Mouse (Mus musculus) heart, adult 2 months (tissue): ENCODE data around the gene Ak5.

Source experiments
- CTCF ChIP-seq: fragments of 200-600 bp; IDR thresholded peaks from 2 replicates; pipeline ENCODE4 v1.8.1; 2022; ENCODE audit warnings: antibody characterized with exemption, mild to moderate bottlenecking, moderate library complexity
- EP300 ChIP-seq: fragments of 200-500 bp; IDR thresholded peaks from 2 replicates; pipeline ENCODE4 v1.6.1; 2011; ENCODE audit warnings: low read depth, low read length, control low read depth; ENCODE audit not compliant: insufficient read depth
- POLR2A ChIP-seq: fragments of 200-500 bp; IDR thresholded peaks from 2 replicates; pipeline ENCODE4 v1.6.1; 2011; ENCODE audit warnings: mild to moderate bottlenecking, low read depth, low read length, control low read depth; ENCODE audit not compliant: insufficient read depth

DNA sequence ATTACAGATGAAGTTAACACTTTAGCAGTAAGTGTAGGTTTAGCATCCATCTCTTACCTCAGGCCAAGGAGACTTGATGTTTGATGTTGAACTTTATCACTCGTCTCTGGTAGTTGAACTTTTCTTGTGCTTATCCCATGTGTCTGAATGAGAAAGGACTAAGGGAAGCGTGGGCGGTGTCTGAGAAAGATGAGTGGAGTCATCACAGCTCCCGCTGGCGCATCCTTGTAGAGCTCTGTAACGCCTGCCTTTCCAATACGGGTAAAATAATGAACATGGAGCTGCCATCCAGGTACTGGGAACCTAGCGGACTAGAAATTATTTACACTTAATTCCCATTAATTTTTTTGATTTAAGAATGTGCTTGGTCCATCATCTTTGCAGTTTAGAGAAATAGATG, 239.2 kb downstream of the Ak5 start:
- TF ChIP-seq CTCF (no peak), POLR2A (no peak), EP300 (no peak)
